Mouse (Mus musculus) liver, adult 2 months (tissue): ENCODE measurements around the gene Tyrp1.

Experiments
- CTCF ChIP-seq: fragments of 200-500 bp; IDR thresholded peaks from 2 replicates; pipeline ENCODE4 v1.5.1; 2011; ENCODE audit warnings: low read depth, low read length, control low read depth
- POLR2A ChIP-seq: fragments of 200-500 bp; IDR thresholded peaks from 2 replicates; pipeline ENCODE4 v1.6.1; 2011; ENCODE audit warnings: low read length, control low read depth; ENCODE audit not compliant: insufficient read depth; ENCODE audit errors: extremely low read depth

DNA sequence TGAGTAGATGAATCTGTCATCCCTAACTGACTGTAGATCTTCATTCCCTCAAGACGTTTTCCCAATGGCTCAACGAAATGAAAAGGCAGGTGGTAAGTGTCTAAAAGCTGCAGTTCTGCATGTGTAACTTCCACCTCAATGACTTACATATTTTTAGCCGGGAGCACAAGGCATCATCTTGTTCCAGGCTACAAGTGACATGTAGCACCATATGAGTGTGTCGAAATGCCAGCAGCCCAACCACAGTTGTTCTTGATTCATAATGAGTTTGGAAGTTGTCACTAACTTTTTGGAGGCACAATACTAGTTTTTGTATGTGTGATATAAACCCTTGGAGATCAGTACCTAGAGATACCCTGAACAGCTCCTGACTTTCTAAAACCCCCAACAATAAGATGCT is 5.4 kb downstream of the Tyrp1 start:
- TF ChIP-seq POLR2A (no peak), CTCF (no peak)
